Mouse (Mus musculus) thymus, postnatal 10 days (tissue): Measurements from ENCODE around the gene Fam168a.

Source experiments
- DNase-seq, 2 experiments: peaks; one replicate each; pipeline ENCODE4 v3.0.0; 2021; ENCODE audit warnings: low spot score in 2 of 2

Gene Fam168a

DNA sequence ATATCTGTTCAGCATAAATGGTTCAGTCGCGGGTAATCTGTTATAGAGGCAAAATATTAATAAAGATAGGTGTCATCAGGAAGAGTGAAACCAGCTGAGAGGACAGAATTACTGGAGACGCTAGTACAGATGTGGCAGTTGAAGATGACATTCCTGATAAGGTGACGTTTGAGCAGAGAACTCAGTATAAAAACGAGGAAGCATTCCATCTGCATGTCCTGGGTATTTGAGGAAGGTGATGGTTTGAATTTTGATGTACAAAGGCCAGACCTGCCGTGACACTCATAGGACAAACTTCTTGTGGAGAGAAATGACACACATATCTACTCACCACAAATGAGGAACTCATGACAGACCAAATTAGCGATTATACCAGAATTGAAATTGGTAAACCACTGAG lies 73.8 kb downstream of the Fam168a start:
- DNase-seq: no peak

DNA sequence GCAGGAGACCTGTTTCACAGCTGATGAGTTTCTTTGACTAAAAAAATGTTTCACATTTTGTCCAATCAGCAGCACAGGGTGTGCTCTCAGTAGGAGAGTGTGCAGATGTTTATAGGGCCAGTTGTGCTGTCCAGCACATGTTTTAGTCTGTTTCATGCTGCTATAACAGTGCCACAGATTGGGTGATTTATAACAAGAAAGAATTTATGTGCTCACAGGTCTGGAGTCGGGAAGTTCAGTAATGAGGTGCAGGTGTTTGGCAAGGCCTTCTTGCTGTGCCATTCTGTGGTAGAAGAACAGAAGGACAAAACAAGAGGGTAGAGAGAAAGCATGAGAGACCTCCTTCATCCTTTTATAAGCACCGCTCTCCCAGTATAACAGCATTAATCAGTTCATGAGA lies 78.2 kb downstream of the Fam168a start:
- no peak for DNase-seq

DNA sequence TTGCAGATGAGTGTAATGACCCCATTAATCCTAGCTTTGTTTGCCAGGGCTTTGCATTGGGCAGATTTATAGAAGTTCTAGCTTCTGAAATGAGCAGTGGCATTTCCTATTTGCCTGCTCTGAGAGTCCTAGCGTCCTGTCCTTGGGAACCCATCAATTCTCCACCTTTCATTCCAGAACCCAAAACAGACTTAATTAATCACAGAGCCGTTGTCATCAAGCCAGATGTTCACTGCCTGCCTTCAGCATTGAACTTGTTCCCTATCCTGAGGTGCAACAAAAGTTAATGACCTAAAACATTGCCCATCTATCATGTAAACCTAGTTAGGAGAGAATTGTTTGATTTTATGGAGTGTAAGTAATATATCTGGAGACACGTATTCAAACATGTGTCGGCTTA lies 79.0 kb downstream of the Fam168a start:
- DNase-seq: no peak

DNA sequence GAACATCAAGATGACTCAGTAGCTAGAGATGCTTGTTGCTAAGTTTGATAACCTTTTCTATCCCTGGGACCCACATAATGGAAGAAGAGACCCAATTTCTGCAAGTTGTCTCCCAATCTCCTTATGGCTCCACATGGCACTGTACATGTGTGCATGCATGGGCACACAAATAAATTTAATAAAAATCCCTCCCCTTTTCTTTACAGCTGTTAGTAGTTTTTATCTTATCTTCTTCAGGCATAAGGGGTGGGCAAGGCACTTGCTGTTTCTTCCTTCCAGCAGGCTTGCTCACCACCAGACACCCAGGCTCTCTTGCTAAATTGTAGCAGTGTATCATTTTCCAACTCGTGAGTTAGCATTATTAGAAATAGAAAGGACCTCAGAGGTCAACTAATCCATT lies 79.6 kb downstream of the Fam168a start:
- no peak for DNase-seq

DNA sequence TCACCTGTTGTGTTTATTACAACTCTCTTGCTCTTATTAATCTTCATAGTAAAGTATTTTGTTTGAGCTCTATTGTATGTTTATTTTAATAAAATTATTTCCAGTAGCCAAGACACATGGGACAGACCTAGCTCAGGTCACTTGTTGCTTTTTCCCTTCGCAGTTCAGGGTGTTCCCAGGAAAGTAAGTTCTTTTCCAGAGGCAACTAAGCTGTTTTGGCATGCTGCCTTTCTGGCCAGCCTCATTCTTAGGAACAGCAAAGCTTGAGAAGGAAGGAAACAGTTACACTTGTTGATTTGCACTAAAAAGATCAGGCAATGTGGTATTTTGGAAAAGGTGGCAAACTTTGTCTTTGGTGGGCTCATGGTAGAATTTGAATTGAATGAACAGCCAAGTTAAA lies 81.9 kb downstream of the Fam168a start:
- no peak for DNase-seq

DNA sequence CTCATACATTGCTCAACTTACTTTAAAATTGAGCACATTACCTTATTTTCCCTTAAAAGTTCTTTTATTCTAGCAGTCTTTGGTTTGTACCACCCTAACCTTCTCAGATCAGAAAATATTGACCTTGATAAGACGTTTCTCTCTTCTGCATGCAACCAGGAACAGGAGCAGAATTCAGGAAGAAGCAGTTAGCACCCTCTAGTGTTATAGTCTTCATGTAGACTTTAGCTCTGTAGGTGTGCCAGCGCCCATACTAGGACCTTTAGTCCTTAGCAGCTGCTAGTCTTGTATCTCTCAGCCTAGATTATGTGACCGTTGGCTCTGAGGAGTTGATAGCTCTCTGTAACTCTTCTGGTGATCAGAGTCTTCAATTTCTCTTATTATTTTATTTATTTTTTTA lies 92.4 kb downstream of the Fam168a start:
- DNase-seq: no peak

DNA sequence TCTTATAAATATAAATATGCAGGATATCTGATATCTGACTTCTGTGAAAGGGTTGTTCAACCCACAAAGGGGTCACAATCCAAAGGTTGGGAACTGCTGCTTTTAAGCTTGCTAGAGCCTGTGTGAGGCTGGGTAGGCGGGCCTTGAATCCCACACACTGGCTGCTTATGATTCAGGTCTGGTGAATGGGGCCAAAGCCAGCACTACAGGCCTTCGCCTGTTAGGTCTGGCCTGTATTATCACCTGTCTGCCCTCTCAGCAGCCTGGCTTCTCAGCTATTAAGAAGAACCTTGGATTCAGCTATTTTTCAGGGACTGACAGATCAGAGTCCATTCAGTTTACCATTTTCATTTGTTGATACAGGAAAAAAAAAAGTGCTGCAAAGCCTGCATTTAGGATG lies 99.0 kb downstream of the Fam168a start:
- no peak for DNase-seq

DNA sequence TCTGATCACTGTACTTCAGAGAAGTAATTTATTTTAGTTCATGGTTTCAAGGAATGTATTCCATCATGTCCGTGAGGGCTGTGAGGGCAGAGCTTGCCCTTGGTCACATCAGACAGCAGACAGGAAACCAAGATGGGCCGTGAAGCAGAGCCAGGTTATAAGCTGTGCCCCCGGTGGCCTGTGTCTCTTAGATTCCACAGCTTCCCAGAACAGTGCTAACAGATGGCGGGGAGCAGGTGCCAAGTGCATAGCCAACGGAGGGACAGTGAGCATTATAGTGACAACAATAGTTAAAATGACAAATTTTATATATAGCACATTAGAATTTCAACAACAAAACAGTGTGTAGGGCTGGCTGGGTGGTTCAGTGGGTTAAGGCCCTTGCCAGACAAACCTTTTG lies 105.5 kb downstream of the Fam168a start:
- no peak for DNase-seq

DNA sequence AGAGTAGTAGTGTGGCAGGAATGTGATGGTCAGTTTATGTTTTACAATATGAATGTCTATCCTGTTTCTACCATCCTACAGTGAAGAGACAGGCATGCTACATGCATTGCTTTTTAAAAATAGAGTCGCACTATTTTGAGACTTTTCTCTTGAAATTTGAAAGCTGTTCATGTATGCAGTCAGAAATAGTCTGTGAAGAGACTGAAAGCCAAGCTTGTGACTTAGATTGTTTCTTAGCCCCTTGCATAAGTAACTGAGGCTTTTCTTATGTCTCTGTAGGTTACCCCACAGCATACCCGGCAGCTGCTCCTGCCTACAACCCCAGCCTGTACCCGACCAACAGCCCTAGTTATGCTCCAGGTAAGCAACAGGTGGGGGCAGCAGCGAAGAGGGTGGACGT lies 106.2 kb downstream of the Fam168a start:
- DNase-seq: no peak

DNA sequence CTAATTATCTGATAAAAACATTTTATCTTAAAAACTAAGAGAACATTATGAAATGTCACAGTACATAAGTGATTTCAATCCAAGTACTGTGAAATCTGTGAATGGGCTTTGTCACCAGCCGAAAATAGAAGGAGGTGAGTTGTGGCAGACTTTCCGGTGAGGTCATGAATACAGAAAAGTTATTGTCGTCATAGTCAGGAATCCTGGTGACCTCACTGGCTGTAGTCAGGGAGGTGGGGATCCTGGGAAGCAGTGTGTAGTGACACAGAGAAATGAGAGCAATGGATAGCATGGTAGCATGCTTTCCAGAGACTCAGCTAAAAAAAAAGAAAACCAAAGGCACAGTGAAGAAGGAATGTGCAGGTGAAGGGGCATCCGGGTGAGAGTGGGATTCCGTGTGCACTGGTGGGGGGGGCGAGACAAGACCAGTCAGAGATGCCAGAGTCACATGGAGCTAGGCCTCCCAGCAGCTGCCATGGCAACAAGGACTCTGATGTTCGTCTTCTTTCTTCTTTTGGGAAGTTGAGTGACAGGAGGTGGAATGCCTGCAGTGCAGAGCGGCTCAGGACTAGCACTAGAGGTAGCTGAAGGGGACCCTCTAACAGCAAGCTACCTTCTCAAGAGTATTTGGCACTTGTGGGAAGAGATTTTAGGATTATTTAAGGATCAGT lies 109.6 kb downstream of the Fam168a start:
- peak in 1 of 2 experiments; percentile 7 for DNase-seq

DNA sequence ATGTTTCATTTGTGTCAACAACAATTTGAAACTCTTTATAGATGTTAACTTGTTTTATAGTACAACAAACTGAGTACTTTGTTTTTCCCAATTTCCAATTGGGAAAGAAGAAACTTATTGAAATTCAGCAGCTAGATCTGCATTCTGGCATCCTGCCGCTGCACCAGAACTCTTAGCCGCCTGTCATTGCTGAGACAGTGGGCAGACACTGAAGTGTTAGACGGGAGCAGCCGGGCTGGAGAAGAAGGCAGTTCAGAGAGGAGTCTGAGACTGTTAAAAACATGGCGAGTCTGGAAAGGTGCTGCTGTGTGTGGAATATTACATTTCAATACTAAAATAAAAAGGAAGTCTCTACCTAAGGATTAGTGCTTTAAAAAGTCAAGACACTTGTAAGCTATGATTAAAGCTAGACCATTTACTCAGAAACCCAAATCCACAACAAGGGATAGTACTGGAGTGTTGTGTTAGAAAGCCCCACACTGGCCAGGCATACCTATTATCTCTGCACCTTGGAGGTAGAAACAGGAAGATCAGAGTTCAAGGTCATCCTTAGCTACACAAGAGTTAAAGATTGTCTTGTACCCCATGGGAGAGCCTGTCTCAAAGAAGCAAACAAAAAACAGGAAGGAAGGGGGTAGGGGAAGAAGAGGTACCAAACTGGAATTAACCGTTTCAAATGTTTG lies 110.5 kb downstream of the Fam168a start:
- no peak for DNase-seq

DNA sequence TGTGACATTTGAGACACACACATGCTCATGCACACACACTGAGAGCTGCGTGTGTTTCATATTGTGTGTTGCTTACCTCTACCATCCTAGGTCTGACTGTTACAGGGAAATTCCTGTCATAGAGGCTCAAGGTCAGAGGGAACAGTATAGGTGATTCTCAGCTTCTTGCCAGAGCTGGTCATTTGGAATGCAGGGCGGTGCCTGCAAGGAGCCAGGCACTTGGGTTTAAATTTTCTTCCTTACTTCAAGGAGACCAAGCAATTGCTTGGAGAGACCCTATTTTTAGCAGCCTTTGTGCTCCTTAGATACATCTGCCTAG lies 111.0 kb downstream of the Fam168a start:
- no peak for DNase-seq

DNA sequence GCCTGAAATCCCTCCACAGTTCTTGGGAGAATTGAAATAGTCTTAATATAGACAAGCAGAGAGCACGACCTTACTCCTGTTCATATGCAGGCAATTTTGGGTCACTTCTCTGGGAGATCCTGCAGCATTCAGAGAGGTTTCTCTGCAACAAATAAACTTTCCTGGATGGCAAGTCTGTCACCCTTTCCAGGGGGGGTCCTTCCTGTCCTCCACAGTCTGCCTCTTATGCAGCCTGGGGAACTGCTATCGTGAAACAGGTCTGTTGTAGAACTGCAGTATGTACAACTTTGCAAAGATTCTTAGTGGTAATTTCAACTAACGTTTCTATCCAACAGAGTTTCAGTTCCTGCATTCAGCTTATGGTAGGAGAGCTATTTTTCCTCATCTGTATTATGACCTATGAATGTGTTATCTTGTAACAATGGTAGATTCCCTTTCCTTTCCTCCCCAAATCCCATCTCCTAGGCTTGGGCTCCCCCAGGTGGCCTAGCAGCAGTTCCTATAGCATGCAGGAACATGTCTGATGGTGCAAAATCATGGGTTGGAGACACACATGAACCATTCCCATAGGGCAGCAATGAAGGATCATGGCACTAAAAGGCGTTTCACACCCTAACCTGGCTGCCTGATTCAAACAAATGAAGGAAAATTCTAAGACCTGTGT lies 112.1 kb downstream of the Fam168a start:
- DNase-seq: no peak

DNA sequence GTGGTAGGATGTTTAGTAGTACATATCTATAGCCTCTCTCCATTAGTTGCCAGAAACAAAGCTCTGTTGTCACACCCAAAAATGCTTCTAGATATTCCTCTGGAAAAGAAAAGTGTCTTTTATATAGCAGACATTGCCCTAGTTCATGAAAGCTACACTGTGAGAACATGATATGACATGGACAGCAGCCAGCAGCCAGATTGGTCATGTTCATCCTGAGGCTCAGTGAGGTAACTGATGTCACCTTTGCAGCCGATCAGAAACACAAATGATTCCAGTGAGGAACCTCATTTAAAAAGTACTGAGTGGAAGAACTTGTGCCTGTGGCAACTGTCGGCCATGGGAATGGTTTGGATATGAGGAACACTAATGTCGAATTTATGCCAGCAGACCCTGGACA lies 118.2 kb downstream of the Fam168a start:
- no peak for DNase-seq

DNA sequence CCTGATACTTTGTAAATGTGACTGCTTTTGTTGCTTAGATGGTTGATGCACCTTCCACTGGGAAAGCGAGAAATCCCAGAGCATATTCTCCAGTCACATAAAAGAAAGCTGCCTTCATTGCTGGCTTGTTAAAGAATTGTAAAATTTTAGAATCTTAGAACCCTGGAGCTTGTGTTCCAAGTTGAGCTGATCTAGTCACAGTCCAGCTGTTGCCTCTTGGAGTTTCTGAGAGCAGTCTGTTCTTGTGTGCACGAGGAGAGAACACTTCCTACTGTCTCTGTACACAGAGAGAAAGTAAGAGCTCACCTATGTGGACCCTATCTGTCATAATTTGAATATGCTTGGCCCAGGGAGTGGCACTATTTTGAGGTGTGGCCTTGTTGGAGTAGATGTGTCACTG lies 122.1 kb downstream of the Fam168a start:
- no peak for DNase-seq

DNA sequence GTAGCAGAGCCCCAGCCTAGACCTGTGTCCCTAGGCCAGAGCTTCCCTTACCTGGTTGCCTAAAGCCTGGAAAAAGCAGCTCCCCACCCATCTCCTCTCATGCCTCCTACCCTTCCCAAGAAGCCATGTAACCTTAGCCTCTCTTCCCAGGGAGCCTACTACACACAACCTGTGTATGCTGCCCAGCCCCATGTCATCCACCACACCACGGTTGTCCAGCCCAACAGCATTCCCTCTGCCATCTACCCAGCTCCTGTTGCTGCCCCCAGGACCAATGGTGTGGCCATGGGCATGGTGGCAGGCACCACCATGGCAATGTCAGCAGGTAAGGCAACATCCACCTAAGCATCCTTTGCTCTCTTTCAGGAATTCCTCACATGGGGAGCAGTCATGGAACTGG lies 127.4 kb downstream of the Fam168a start:
- no peak for DNase-seq

DNA sequence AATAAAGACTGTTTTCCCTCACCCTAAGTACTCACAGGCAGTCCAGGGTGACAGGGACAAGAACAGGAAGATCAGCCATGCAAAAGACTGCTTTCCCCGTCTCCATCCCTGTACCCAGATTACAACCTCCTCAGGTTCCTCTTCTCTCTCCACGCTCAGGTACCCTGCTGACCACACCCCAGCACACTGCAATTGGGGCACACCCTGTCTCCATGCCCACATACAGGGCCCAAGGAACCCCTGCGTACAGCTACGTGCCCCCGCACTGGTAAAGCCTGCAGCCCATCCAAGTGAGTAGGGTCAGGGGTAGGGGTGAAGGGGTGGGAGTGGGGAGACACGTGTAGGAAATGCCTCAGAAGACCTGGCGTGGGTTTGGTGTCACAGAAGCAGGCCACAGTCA lies 128.7 kb downstream of the Fam168a start:
- no peak for DNase-seq

DNA sequence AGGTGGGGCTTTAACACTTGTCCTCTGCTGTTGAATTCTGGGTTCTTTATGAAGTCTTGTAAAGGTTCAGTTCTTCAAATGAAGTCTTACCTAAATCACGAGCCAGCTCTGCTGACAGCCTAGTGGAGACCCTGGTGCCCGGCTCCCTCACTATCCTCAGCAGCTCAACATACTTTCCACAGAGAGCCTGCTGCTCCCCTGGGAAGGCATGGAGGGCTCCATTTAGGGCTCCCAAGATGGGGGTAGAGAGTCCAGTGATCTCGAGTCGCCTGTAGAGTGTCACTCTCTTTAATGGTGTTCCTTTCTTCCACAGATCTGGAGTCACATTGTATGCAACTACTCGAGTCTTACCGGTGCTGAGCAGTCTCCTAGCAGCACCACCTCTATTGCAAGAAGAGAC lies 129.3 kb downstream of the Fam168a start:
- DNase-seq: no peak

DNA sequence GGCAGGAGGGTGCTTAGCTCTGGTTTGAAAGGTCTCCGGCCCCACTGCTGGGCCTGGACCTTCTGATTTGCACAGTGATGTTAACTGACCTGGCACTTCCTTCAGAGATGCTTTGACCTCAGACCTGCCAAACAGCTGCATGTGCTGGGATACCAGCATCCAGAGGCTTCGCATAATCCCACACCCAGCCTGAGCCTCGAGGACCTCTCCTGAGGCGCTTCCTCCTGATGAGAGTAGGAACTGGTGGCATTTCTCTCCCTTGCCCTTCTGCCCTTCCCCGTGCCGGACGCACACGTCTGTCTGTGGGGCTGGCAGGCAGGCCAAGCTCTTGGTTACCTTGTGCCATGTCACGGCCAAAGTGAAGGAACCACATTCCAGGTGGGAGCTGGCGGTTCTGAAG lies 130.2 kb downstream of the Fam168a start:
- no peak for DNase-seq

DNA sequence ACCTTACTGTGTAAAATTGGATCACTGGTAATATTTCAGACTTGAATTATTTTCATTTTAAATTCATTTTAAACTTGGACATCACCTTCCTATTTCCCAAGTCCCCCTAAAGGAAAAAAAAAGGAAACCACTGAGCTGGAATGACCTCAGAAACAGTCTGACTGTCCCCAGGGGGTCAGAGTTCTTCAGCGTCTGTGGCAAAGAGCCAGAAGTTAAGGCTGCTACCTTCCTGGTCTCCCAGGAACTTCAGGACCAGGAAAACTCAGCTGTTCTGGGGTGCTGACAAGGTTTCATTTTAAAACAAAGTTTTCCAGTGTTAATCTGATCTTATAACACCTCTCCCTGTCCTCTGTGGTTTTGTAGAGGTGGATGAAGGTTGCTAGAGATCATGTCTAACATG lies 131.3 kb downstream of the Fam168a start:
- DNase-seq: no peak

DNA sequence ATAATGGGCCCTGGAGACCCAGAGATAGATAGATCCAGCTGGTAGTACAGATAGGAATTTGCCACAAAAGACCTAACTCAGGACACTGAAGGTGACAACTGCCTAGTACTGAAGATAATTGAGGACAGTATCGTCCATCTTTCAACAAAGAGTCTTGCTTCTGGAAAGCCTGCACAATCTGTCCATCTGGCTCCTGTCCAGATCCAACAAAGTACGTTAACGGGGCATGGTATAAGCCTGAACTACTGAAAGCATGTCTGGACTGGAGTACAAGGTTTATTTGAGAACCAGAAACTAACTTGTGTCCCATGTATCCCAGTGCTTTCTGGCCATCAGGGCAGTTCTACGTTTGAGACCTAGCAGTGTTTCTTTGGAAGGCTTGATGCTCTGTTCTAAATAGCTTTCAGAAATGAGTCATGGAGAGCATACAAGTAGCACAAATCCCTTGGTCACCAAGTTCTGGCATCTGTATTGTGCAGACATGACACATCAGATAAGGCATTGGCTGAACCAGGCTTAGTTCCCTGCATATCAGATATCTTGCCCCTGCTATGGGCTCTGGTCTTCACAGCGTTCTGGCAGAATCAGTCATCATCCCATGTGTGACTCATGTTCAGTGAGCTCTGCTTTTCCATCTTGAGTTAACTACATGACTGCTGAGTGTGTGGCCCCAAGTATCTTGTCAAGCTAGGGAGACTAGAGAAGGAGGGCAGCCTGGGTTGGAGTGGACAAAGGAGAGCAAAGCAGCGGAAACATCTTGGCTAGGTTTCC lies 133.4 kb downstream of the Fam168a start:
- DNase-seq: no peak

DNA sequence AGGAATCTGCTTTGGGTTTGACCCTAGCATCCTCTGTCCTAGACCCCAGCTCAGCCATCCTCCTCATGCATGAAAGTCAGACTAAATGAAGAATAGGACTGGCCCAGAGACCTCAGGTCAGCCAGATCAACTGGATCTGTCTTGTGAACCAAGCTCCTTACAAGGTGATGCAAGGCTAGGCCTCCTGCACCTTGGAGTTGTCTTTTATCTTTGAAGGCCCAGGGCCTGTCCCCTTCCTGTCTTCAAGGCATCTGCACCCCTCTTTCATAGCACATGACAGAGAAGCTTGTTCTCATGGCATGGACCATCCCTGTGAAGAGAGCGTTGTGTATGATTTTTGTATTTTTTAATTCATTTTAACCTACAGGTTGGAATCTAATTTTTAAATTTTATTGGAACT lies 134.5 kb downstream of the Fam168a start:
- no peak for DNase-seq

DNA sequence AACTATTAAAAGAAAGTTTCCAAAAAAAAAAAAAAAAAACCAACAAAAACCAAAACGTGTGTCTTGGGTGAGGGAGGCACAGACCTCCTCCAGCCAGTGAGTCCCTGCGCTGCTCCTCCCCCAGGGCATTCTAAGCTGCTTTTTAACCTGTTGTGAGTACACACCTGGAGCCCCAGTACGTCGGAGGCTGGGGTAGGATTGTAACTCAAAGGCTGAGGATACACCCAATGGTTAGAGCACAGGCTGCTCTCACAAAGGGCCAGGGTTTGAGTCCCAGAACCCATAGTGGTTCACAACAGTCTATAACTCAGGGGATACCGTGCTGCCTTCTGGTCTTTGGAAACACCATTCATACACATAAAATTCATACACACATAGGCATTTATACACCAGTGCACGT lies 135.2 kb downstream of the Fam168a start:
- DNase-seq: no peak
